In the genomic region with DNA sequence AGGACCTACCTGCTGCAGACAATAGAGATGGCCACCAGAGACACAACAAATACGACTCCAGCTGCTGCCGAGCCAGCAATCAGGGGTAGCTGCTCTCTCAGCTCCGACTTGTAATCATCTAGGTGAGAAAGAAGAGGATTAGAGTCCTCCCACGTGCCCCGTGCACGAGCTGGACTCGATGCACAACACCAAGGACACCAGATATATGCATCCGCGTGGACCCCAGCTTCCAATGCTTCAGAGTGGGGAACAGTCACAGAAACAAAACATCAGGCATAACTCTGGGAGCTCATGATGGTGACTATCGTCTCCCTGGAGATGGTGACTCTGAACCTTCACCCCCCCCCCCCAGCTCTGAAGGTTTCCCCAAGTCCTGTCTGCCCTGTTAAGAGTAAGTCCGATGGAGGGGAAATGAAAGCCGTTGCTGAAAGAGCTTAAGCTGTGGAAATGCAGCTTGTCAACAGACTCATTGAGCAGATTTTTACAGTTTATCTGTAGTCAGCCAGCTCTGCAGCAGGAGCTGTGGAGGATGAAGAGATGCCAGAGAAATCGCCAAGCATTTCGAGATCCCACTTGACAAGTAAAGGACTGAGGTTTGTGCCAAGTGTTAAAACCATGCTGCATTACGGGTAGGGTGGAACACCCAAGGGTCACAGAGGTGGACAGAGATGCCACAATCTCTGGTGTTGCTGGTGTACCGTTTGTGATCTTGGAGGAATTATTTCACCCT, we compare ENCODE assay signal across 25 mouse cellular contexts.
DNase-seq lines count a peak whose midpoint lies in the region; ATAC-seq lines count a peak whose summit lies in the region.
"Had no signal": no experiment of that assay in that cellular context is flagged by ENCODE, and none has a peak within 500 bp of the region (broad histone marks: within the 10 kb centered on the region; RNA-seq: fewer than 3 reads in every experiment).

No protein-coding gene starts in this region.

- H3K27me3 ChIP-seq in liver, embryonic 11.5 days (replicated peaks; ENCODE audit: control insufficient read depth, insufficient read depth, low read length): no peaks in the 10 kb centered on the region
- no peaks in the 10 kb centered on the region for H3K27me3 ChIP-seq in limb, embryonic 10.5 days (ENCODE audit: low read depth, poor library complexity, severe bottlenecking)
- no peaks in the 10 kb centered on the region for H3K27me3 ChIP-seq in midbrain, embryonic 15.5 days (replicated peaks)
- H3K27me3 ChIP-seq: CH12.LX; forebrain, embryonic 13.5 days; limb, embryonic 15.5 days had no signal

- no peak overlapping the region for H3K4me3 ChIP-seq in liver, embryonic 11.5 days (ENCODE audit: low read depth, low read length)
- no peak overlapping the region for H3K4me3 ChIP-seq in limb, embryonic 10.5 days
- no peak overlapping the region for H3K4me3 ChIP-seq in midbrain, embryonic 15.5 days
- H3K4me3 ChIP-seq: embryonic facial prominence, embryonic 10.5 days; forebrain, embryonic 13.5 days; heart, adult 2 months; limb, embryonic 15.5 days; myocyte had no signal

- peak; percentile 79 for DNase-seq in heart, adult 11 months
- no peak for DNase-seq in heart, adult 9 months (ENCODE audit: low spot score in 2 of 2)
- no peak for DNase-seq in liver, embryonic 11.5 days (ENCODE audit: low spot score)
- DNase-seq in liver: no peak
- DNase-seq in limb, embryonic 10.5 days (ENCODE audit: low spot score): peak; percentile 20
- no peak for DNase-seq in layer of hippocampus, adult 9-11 months
- no peak for DNase-seq in cerebellum, postnatal 10 days
- DNase-seq: adrenal gland, postnatal 36 days; cerebellum, adult 2 months; gastrocnemius, postnatal 14 days; heart, adult 2 months; heart, postnatal 14 days; kidney, adult 2 months; kidney, postnatal 10 days; lung, postnatal 36 days; right cerebral cortex, postnatal 14 days; spleen, adult 18-20 months; thymus, postnatal 25 days had no signal

- no peaks in the 10 kb centered on the region for H3K9me3 ChIP-seq in liver, embryonic 11.5 days (ENCODE audit: control insufficient read depth, low read length)
- H3K9me3 ChIP-seq in limb, embryonic 10.5 days (replicated peaks): no peaks in the 10 kb centered on the region
- no peaks in the 10 kb centered on the region for H3K9me3 ChIP-seq in midbrain, embryonic 15.5 days
- H3K9me3 ChIP-seq: embryonic facial prominence, embryonic 10.5 days; forebrain, embryonic 13.5 days; limb, embryonic 15.5 days had no signal

- WGBS in liver, embryonic 11.5 days: 74% methylated on average over 16 of the region's 16 CpGs
- WGBS in limb, embryonic 10.5 days: 88% methylated on average over 16 of the region's 16 CpGs
- 60% methylated on average over 16 of the region's 16 CpGs for WGBS in midbrain, embryonic 15.5 days

- peak overlapping the region; percentile 89; the same call in 1 of the 2 replicates for H3K27ac ChIP-seq in liver, embryonic 11.5 days (ENCODE audit: low read depth, low read length)
- H3K27ac ChIP-seq in limb, embryonic 10.5 days: no peak overlapping the region
- H3K27ac ChIP-seq in midbrain, embryonic 15.5 days: peak overlapping the region; percentile 59
- H3K27ac ChIP-seq: embryonic facial prominence, embryonic 10.5 days; forebrain, embryonic 13.5 days; heart, adult 2 months; limb, embryonic 15.5 days had no signal

- no peaks in the 10 kb centered on the region for H3K36me3 ChIP-seq in liver, embryonic 11.5 days (ENCODE audit: control insufficient read depth, insufficient read depth, low read length)
- no peaks in the 10 kb centered on the region for H3K36me3 ChIP-seq in limb, embryonic 10.5 days
- H3K36me3 ChIP-seq in midbrain, embryonic 15.5 days (replicated peaks): peaks cover 12% of the 10 kb centered on the region; the same call in 1 of the 2 replicates
- H3K36me3 ChIP-seq: embryonic facial prominence, embryonic 10.5 days; limb, embryonic 15.5 days had no signal

- H3K4me2 ChIP-seq in liver, embryonic 11.5 days: no peak overlapping the region
- H3K4me2 ChIP-seq in midbrain, embryonic 15.5 days: no peak overlapping the region
- H3K4me2 ChIP-seq: forebrain, embryonic 13.5 days; limb, embryonic 15.5 days had no signal

- H3K9ac ChIP-seq in liver, embryonic 11.5 days (ENCODE audit: low read depth, low read length): no peak overlapping the region
- no peak overlapping the region for H3K9ac ChIP-seq in midbrain, embryonic 15.5 days
- H3K9ac ChIP-seq: forebrain, embryonic 13.5 days; limb, embryonic 15.5 days had no signal

- ATAC-seq in liver, embryonic 11.5 days (replicated peaks; ENCODE audit: low FRiP score): no peak
- no peak for ATAC-seq in midbrain, embryonic 15.5 days (replicated peaks)
- ATAC-seq: forebrain, embryonic 13.5 days; inflammation-experienced regulatory T-cells, adult 6 months had no signal

- H3K4me1 ChIP-seq in liver, embryonic 11.5 days (replicated peaks; ENCODE audit: control insufficient read depth, insufficient read depth, low read length): peaks cover 23% of the 10 kb centered on the region
- no peaks in the 10 kb centered on the region for H3K4me1 ChIP-seq in limb, embryonic 10.5 days
- H3K4me1 ChIP-seq in midbrain, embryonic 15.5 days: peaks cover 18% of the 10 kb centered on the region
- H3K4me1 ChIP-seq: embryonic facial prominence, embryonic 10.5 days; forebrain, embryonic 13.5 days; limb, embryonic 15.5 days had no signal

Comparison
In these comparisons a context has a peak if more than half of its experiments do, and no peak if none do; other contexts are left out.
1. DNase-seq: peak in heart, adult 11 months (single experiment) and limb, embryonic 10.5 days (single experiment); none in heart, adult 9 months (0 of 2), liver, embryonic 11.5 days (single experiment), liver (single experiment), layer of hippocampus, adult 9-11 months (single experiment) and cerebellum, postnatal 10 days (0 of 2).